Mouse (Mus musculus) lung, postnatal 4 days (tissue): ENCODE measurements around the gene Mfsd5.
A peak's percentile ranks its signal among the peaks of the same experiment; 100 is the strongest.

ENCODE experiments used
- DNase-seq, 2 experiments: peaks; one replicate each; pipeline ENCODE4 v3.0.0; 2021

Gene Mfsd5

GRCm38 (mm10) chr15:102282463-102283292, 3.4 kb downstream of the Mfsd5 start:
- no peak for DNase-seq

GRCm38 (mm10) chr15:102283648-102284047, 4.4 kb downstream of the Mfsd5 start:
- DNase-seq: no peak

- peak in 1 of 2 experiments; percentile 66 for DNase-seq
Observed at GRCm38 (mm10) chr15:102287395-102287794, 8.1 kb downstream of the Mfsd5 start.

- peak; percentile 95 to 96 for DNase-seq
Observed at GRCm38 (mm10) chr15:102295633-102296367, 16.5 kb downstream of the Mfsd5 start, which contains the start of gene Espl1. Espl1 (plus strand) TSS chr15:102296266.

GRCm38 (mm10) chr15:102296368-102297006, 17.2 kb downstream of the Mfsd5 start:
- no peak for DNase-seq

GRCm38 (mm10) chr15:102302542-102302941, 23.3 kb downstream of the Mfsd5 start:
- peak; percentile 66 to 85 for DNase-seq

- no peak for DNase-seq
Observed at GRCm38 (mm10) chr15:102308717-102309116, 29.5 kb downstream of the Mfsd5 start.

- peak; percentile 57 to 88 for DNase-seq
Observed at GRCm38 (mm10) chr15:102310074-102310845, 31.0 kb downstream of the Mfsd5 start.

- DNase-seq: no peak
Observed at GRCm38 (mm10) chr15:102311489-102311888, 32.2 kb downstream of the Mfsd5 start.

- DNase-seq: peak in 1 of 2 experiments; percentile 42
Observed at GRCm38 (mm10) chr15:102315292-102315691, 36.0 kb downstream of the Mfsd5 start.

GRCm38 (mm10) chr15:102316263-102316662, 37.0 kb downstream of the Mfsd5 start:
- peak; percentile 55 to 80 for DNase-seq

- DNase-seq: no peak
Observed at GRCm38 (mm10) chr15:102324654-102325473, 45.6 kb downstream of the Mfsd5 start.

- peak; percentile 90 for DNase-seq
Observed at GRCm38 (mm10) chr15:102326022-102326576, 46.8 kb downstream of the Mfsd5 start, which contains the start of gene Pfdn5. Pfdn5 (plus strand) TSS chr15:102326116.

- DNase-seq: no peak
Observed at GRCm38 (mm10) chr15:102326892-102327291, 47.6 kb downstream of the Mfsd5 start.
